Mouse (Mus musculus) myocyte (in vitro differentiated cells): ENCODE data around the gene Kcne1.

Experiments
- MAX ChIP-seq: IDR thresholded peaks from one replicate; pipeline ENCODE4 v1.6.1; 2011; ENCODE audit warnings: low read depth, mild to moderate bottlenecking, control low read depth
- POLR2A ChIP-seq: IDR thresholded peaks from one replicate; pipeline ENCODE4 v1.6.1; 2011; ENCODE audit warnings: low read depth, mild to moderate bottlenecking, control low read depth, moderate library complexity; ENCODE audit not compliant: insufficient read length
- REST ChIP-seq: IDR thresholded peaks from one replicate; pipeline ENCODE4 v1.6.1; 2011; ENCODE audit warnings: mild to moderate bottlenecking, control low read depth, moderate library complexity; ENCODE audit not compliant: insufficient read depth, insufficient read length
- USF1 ChIP-seq: IDR thresholded peaks from one replicate; pipeline ENCODE4 v1.6.1; 2011; ENCODE audit warnings: low read depth, mild to moderate bottlenecking, control low read depth, moderate library complexity

- TF ChIP-seq POLR2A (no peak), MAX (no peak), USF1 (no peak), REST (no peak)
Observed at GRCm38 (mm10) chr16:92397745-92398573, 38.7 kb upstream of the Kcne1 start.
